Comparison of ENCODE assay signal across 24 mouse cellular contexts in genomic region chr5:67641406-67642120, GRCm38 (mm10). TPM values are rescaled to one million over a fixed set of nuclear protein-coding genes. Genes with fewer than 3 reads are reported as not detected.
DNase-seq lines count a peak whose midpoint lies in the region; ATAC-seq and TF ChIP-seq lines count a peak whose summit lies in the region.
"Had no signal": no experiment of that assay in that cellular context is flagged by ENCODE, and none has a peak within 500 bp of the region (broad histone marks: within the 10 kb centered on the region; RNA-seq: fewer than 3 reads in every experiment).

No protein-coding gene starts in this region.

- H3K36me3 ChIP-seq in kidney, postnatal 0 days (ENCODE audit: insufficient read depth, low read length): no peaks in the 10 kb centered on the region
- no peaks in the 10 kb centered on the region for H3K36me3 ChIP-seq in limb, embryonic 14.5 days (ENCODE audit: control insufficient read depth, insufficient read depth, low read length)
- H3K36me3 ChIP-seq: limb, embryonic 15.5 days had no signal

- WGBS in kidney, postnatal 0 days: 25% methylated on average over 8 of the region's 8 CpGs
- 4% methylated on average over 8 of the region's 8 CpGs for WGBS in limb, embryonic 14.5 days

- H3K9ac ChIP-seq in kidney, postnatal 0 days (ENCODE audit: low read depth, low read length): no peak overlapping the region
- no peak overlapping the region for H3K9ac ChIP-seq in limb, embryonic 14.5 days (ENCODE audit: low read depth, low read length, severe bottlenecking)
- H3K9ac ChIP-seq: hindbrain, embryonic 13.5 days; limb, embryonic 15.5 days; liver, embryonic 15.5 days; midbrain, embryonic 15.5 days had no signal

- intact Hi-C loops in heart, postnatal 36 days (cut with DNase I): loop anchor here (10.0 kb wide), 1 partner anchor 107 kb away; no protein-coding TSS in a partner anchor

- no peak overlapping the region for H3K4me2 ChIP-seq in kidney, postnatal 0 days (ENCODE audit: low read length)
- no peak overlapping the region for H3K4me2 ChIP-seq in limb, embryonic 14.5 days (replicated peaks; ENCODE audit: low read depth, low read length, severe bottlenecking)
- H3K4me2 ChIP-seq: heart, embryonic 11.5 days; hindbrain, embryonic 13.5 days; limb, embryonic 15.5 days; liver, embryonic 15.5 days; midbrain, embryonic 15.5 days had no signal

- no peaks in the 10 kb centered on the region for H3K27me3 ChIP-seq in kidney, postnatal 0 days (ENCODE audit: insufficient read depth, low read length)
- H3K27me3 ChIP-seq in limb, embryonic 14.5 days (ENCODE audit: control insufficient read depth, insufficient read depth, low read length): peaks cover 28% of the 10 kb centered on the region
- H3K27me3 ChIP-seq: CH12.LX; liver, embryonic 15.5 days had no signal

- no peak for TF ChIP-seq CTCF in kidney, postnatal 0 days (IDR thresholded peaks at IDR 0.05; ENCODE audit: low read depth)

- H3K4me3 ChIP-seq in kidney, postnatal 0 days (replicated peaks; ENCODE audit: low read depth, low read length): no peak overlapping the region
- no peak overlapping the region for H3K4me3 ChIP-seq in limb, embryonic 14.5 days (replicated peaks; ENCODE audit: low read length)
- H3K4me3 ChIP-seq: hindbrain, embryonic 13.5 days; limb, embryonic 15.5 days; liver, embryonic 15.5 days; midbrain, embryonic 15.5 days; myocyte had no signal

- peak; percentile 57 for DNase-seq in heart, adult 11 months
- no peak for DNase-seq in heart, postnatal 36 days
- peak; percentile 76 for DNase-seq in kidney, postnatal 0 days (ENCODE audit: low spot score)
- DNase-seq in kidney, postnatal 36 days: no peak
- DNase-seq in forelimb bud, embryonic 11.5 days (ENCODE audit: low read depth, low spot score): peak; percentile 89
- peak; percentile 40 for DNase-seq in limb, embryonic 14.5 days (ENCODE audit: low spot score)
- DNase-seq in layer of hippocampus, adult 8-10 months (ENCODE audit: low spot score in 2 of 2): no peak
- DNase-seq: adrenal gland, postnatal 25 days; cerebellum, adult 2 months; cerebellum, postnatal 36 days; heart, postnatal 10 days; layer of hippocampus, adult 9-11 months; thymus, postnatal 25 days had no signal

- no peak overlapping the region for H3K27ac ChIP-seq in kidney, postnatal 0 days
- no peak overlapping the region for H3K27ac ChIP-seq in limb, embryonic 14.5 days (replicated peaks; ENCODE audit: low read depth, low read length)
- H3K27ac ChIP-seq: hindbrain, embryonic 13.5 days; limb, embryonic 15.5 days; liver, embryonic 15.5 days; midbrain, embryonic 15.5 days had no signal

- H3K4me1 ChIP-seq in kidney, postnatal 0 days (replicated peaks; ENCODE audit: insufficient read depth, low read length): no peaks in the 10 kb centered on the region
- H3K4me1 ChIP-seq in limb, embryonic 14.5 days (ENCODE audit: control insufficient read depth, insufficient read depth, low read length): peaks cover 38% of the 10 kb centered on the region
- H3K4me1 ChIP-seq: liver, embryonic 15.5 days; midbrain, embryonic 15.5 days had no signal

- ATAC-seq in kidney, postnatal 0 days (replicated peaks; ENCODE audit: low FRiP score, low read depth): no peak
- no peak for ATAC-seq in limb, embryonic 14.5 days (ENCODE audit: low FRiP score, low read depth)
- no peak for ATAC-seq in megakaryocyte progenitor cell, adult 5-6 weeks (replicated peaks; ENCODE audit: poor library complexity)
- ATAC-seq: forebrain, embryonic 16.5 days; intestine, embryonic 16.5 days; midbrain, embryonic 15.5 days had no signal

- no peaks in the 10 kb centered on the region for H3K9me3 ChIP-seq in kidney, postnatal 0 days (replicated peaks; ENCODE audit: low read length)
- H3K9me3 ChIP-seq in limb, embryonic 14.5 days (ENCODE audit: control insufficient read depth, low read length): no peaks in the 10 kb centered on the region
- H3K9me3 ChIP-seq: hindbrain, embryonic 13.5 days; limb, embryonic 15.5 days; liver, embryonic 15.5 days; midbrain, embryonic 15.5 days had no signal

- no peak for TF ChIP-seq POLR2A in limb, embryonic 14.5 days (IDR thresholded peaks at IDR 0.05; ENCODE audit: borderline replicate concordance, extremely low read depth, insufficient read depth, insufficient read length)

RNA-seq across cellular contexts. Expression of gene Shisa3, which starts 33.9 kb away (rescaled TPM):
- under 1 TPM; 0.80 to 0.81 TPM for total RNA-seq in heart, postnatal 36 days (2021)
- polyA plus RNA-seq in kidney, postnatal 0 days (2015; fragmentation: Nextera tagmentation; extraction: Ambion mirVana): 43.5 and 44.3 TPM in 2 replicates
- 6.3 and 9.8 TPM in 2 replicates for polyA plus RNA-seq in limb, embryonic 14.5 days (2012; rRNA removed)
- 4.6 TPM in 2 replicates for polyA plus RNA-seq in limb, embryonic 14.5 days (2014; fragmentation: Nextera tagmentation; extraction: Ambion mirVana)
- total RNA-seq in layer of hippocampus, adult 8-10 months (2022): 1 to 10 TPM in 2 of 4 experiments, under 1 TPM in 2; 0.70 to 1.2 (median 0.94) TPM
- total RNA-seq in megakaryocyte progenitor cell, adult 5-6 weeks (2015): not detected in 2 replicates
- total RNA-seq in megakaryocyte progenitor cell, adult 5-6 weeks (2017): not detected in 2 replicates
- total RNA-seq: CH12.LX, MEL had no signal
- polyA plus RNA-seq: myocyte had no signal

Comparison
In these comparisons a context has a peak if more than half of its experiments do, and no peak if none do; other contexts are left out.
1. DNase-seq: peak in heart, adult 11 months (single experiment), kidney, postnatal 0 days (single experiment), forelimb bud, embryonic 11.5 days (single experiment) and limb, embryonic 14.5 days (single experiment); none in heart, postnatal 36 days (0 of 2), kidney, postnatal 36 days (0 of 2) and layer of hippocampus, adult 8-10 months (0 of 2).